Mouse (Mus musculus) liver, embryonic 14 days (tissue): Measurements from ENCODE around the gene Ccdc8. TPM values are rescaled to one million over a fixed set of nuclear protein-coding genes. Genes with fewer than 3 reads are reported as not detected.

Experiments used
- polyA plus RNA-seq: library from polyadenylated mRNA; depleted of rRNA; stranded (reverse); fragments of >200 nt; gene quantifications from 2 replicates; pipeline ENCODE4 v1.2.3, GENCODE M21; 2012; rRNA removed

The Ccdc8 gene
- 2.4 and 2.5 TPM in 2 replicates for polyA plus RNA-seq

GRCm38 (mm10) chr7:16992451-16992807 is at the start of gene Ccdc8:
Ccdc8 (plus strand) TSS chr7:16992708.

GRCm38 (mm10) chr7:16944061-16944807 is 48.3 kb upstream of the Ccdc8 start, which contains the start of gene Pnmal2:
Pnmal2 (plus strand) TSS chr7:16944682.

GRCm38 (mm10) chr7:16959539-16960187 is 32.8 kb upstream of the Ccdc8 start, which contains the start of gene Pnmal1:
Pnmal1 (plus strand) TSS chr7:16959679.

GRCm38 (mm10) chr7:16982859-16983568 is 9.5 kb upstream of the Ccdc8 start, which contains the start of gene Gm42372:
Gm42372 (plus strand) TSS chr7:16983086.

GRCm38 (mm10) chr7:17027588-17028343 is 35.3 kb downstream of the Ccdc8 start, which contains the start of gene Ppp5c:
Ppp5c (minus strand) TSS chr7:17027924.

Other genes with a start within 250 kb of the Ccdc8 start
- gene Slc1a5, start 211.4 kb upstream of the Ccdc8 start, polyA plus RNA-seq, result 128 and 153 TPM in 2 replicates
- gene Strn4, start 176.8 kb upstream of the Ccdc8 start, polyA plus RNA-seq, result 36.0 and 43.2 TPM in 2 replicates
- gene Fkrp, start 176.0 kb upstream of the Ccdc8 start, polyA plus RNA-seq, result 5.4 and 5.7 TPM in 2 replicates
- gene Prkd2, start 149.8 kb upstream of the Ccdc8 start, polyA plus RNA-seq, result 2.5 and 2.8 TPM in 2 replicates
- gene Dact3, start 117.4 kb upstream of the Ccdc8 start, polyA plus RNA-seq, result 0.46 and 0.71 TPM in 2 replicates
- 0.18 and 0.40 TPM in 2 replicates for gene Gng8, start 100.9 kb upstream of the Ccdc8 start, polyA plus RNA-seq
- 0.81 and 0.86 TPM in 2 replicates for gene Ptgir, start 86.2 kb upstream of the Ccdc8 start, polyA plus RNA-seq
- gene Calm3, start 68.6 kb upstream of the Ccdc8 start, polyA plus RNA-seq, result 87.2 and 93.1 TPM in 2 replicates
- 0.05 and 0.26 TPM in 2 replicates for gene Pnmal2, start 48.0 kb upstream of the Ccdc8 start, polyA plus RNA-seq
- gene Pnmal1, start 33.0 kb upstream of the Ccdc8 start, polyA plus RNA-seq, result under 0.01 and 0.02 TPM in 2 replicates
- under 0.01 TPM in 2 replicates for gene Gm42372, start 9.6 kb upstream of the Ccdc8 start, polyA plus RNA-seq
- gene Ppp5c, start 35.2 kb downstream of the Ccdc8 start, polyA plus RNA-seq, result 57.7 and 62.8 TPM in 2 replicates
- gene Hif3a, start 69.7 kb downstream of the Ccdc8 start, polyA plus RNA-seq, result 8.1 and 10.3 TPM in 2 replicates
- gene Psg16, start 81.3 kb downstream of the Ccdc8 start, polyA plus RNA-seq, result 0.05 and 0.16 TPM in 2 replicates
- 0.01 TPM in 1 of 2 replicates, not detected in the other for gene Ceacam3, start 157.6 kb downstream of the Ccdc8 start, polyA plus RNA-seq
- 0.01 and 0.02 TPM in 2 replicates for gene Psg29, start 210.8 kb downstream of the Ccdc8 start, polyA plus RNA-seq